Mouse (Mus musculus): ENCODE results near the gene Olfr1116. TPM values are rescaled to one million over a fixed set of nuclear protein-coding genes. Genes with fewer than 3 reads are reported as not detected.

Gene Olfr1116
- not detected in 2 replicates for polyA plus RNA-seq (2012; rRNA removed)

DNA sequence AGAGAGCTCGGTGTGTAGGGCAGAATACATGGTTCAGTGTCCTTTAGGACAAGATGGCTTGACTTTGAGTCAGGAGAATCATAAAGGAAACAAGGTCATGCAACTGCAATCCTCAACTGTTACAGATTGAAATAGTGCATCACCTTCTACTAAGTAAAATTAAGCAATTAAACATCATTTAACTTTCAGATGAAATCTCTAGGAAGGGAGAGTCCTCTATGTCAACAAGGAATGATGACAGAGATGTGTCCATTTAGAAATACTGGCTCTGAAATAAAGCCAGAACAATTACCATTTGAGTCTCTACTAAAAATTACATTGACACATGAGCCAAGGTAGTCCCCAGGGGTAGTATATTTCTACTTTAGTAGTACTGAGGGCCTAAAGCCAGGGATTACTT, at the start of gene Olfr1116:
Gene Olfr1116 (plus strand): TSS at position 301 of the 400 bp plus-strand sequence.

DNA sequence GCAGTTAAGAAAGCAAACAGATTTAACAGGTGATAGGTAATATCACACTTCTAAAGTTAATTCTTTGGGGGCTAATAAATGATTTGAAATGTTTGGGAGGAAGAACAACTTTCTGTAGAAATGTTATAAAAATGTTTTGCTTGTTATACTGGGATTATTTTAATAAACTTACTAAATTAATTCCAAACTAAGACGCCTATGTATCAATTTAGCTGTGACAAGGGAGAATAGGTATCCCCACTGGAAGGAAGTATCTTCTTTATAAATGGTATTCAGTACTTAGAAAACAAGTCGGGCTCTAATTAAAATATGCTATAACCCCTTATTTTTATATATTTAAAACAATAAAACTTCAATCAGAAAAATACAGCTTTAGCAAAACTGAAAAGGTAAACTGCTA, 19.6 kb upstream of the Olfr1116 start, which contains the start of gene Olfr1115:
Gene Olfr1115 (plus strand): TSS at position 301 of the 400 bp plus-strand sequence.

DNA sequence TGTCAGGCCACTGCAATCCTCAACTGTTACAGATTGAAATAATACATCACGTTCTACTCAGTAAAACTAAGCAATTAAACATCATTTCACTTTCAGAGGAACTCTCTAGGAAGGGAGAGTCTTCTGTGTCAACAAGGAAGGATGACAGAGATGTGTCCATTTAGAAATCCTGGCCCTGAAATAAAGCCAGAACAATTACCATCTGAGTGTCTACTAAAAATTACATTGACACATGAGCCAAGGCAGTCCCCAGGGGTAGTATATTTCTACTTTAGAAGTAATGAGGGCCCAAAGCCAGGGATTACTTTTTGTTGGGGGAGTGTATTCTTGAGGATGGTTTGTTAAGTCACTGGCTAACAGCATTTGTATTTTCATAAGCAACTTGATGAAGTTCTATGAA, 39.9 kb downstream of the Olfr1116 start, which contains the start of gene Olfr1118:
Gene Olfr1118 (plus strand): TSS at position 301 of the 400 bp plus-strand sequence.

Other genes with a start within 250 kb of the Olfr1116 start
- not detected in 2 replicates for gene Olfr1104, start 240.5 kb upstream of the Olfr1116 start, polyA plus RNA-seq (2012; rRNA removed)
- gene Olfr1105, start 231.0 kb upstream of the Olfr1116 start, polyA plus RNA-seq (2012; rRNA removed), result not detected in 2 replicates
- not detected in 2 replicates for gene Olfr1106, start 215.3 kb upstream of the Olfr1116 start, polyA plus RNA-seq (2012; rRNA removed)
- gene Olfr1107, start 191.7 kb upstream of the Olfr1116 start, polyA plus RNA-seq (2012; rRNA removed), result not detected in 2 replicates
- not detected in 2 replicates for gene Olfr1109, start 171.5 kb upstream of the Olfr1116 start, polyA plus RNA-seq (2012; rRNA removed)
- not detected in 2 replicates for gene Olfr259, start 153.0 kb upstream of the Olfr1116 start, polyA plus RNA-seq (2012; rRNA removed)
- gene Olfr1110, start 127.2 kb upstream of the Olfr1116 start, polyA plus RNA-seq (2012; rRNA removed), result not detected in 2 replicates
- gene Olfr1111, start 114.9 kb upstream of the Olfr1116 start, polyA plus RNA-seq (2012; rRNA removed), result not detected in 2 replicates
- not detected in 2 replicates for gene Olfr1112, start 79.7 kb upstream of the Olfr1116 start, polyA plus RNA-seq (2012; rRNA removed)
- gene Olfr1113, start 58.6 kb upstream of the Olfr1116 start, polyA plus RNA-seq (2012; rRNA removed), result not detected in 2 replicates
- not detected in 2 replicates for gene Olfr1115, start 19.5 kb upstream of the Olfr1116 start, polyA plus RNA-seq (2012; rRNA removed)
- not detected in 2 replicates for gene Olfr1118, start 40.0 kb downstream of the Olfr1116 start, polyA plus RNA-seq (2012; rRNA removed)
- not detected in 2 replicates for gene Olfr1120, start 87.3 kb downstream of the Olfr1116 start, polyA plus RNA-seq (2012; rRNA removed)
- gene Olfr1121, start 102.4 kb downstream of the Olfr1116 start, polyA plus RNA-seq (2012; rRNA removed), result not detected in 2 replicates
- gene Olfr1122, start 118.3 kb downstream of the Olfr1116 start, polyA plus RNA-seq (2012; rRNA removed), result not detected in 2 replicates
- not detected in 2 replicates for gene Olfr1123, start 149.1 kb downstream of the Olfr1116 start, polyA plus RNA-seq (2012; rRNA removed)
- not detected in 2 replicates for gene Olfr1124, start 162.7 kb downstream of the Olfr1116 start, polyA plus RNA-seq (2012; rRNA removed)
- gene Olfr1126, start 186.4 kb downstream of the Olfr1116 start, polyA plus RNA-seq (2012; rRNA removed), result not detected in 2 replicates
- not detected in 2 replicates for gene Pramel7, start 229.6 kb downstream of the Olfr1116 start, polyA plus RNA-seq (2012; rRNA removed)
- not detected in 2 replicates for gene Pramel6, start 239.0 kb downstream of the Olfr1116 start, polyA plus RNA-seq (2012; rRNA removed)

All from colon, adult 2 months (tissue).